In the genomic region with DNA sequence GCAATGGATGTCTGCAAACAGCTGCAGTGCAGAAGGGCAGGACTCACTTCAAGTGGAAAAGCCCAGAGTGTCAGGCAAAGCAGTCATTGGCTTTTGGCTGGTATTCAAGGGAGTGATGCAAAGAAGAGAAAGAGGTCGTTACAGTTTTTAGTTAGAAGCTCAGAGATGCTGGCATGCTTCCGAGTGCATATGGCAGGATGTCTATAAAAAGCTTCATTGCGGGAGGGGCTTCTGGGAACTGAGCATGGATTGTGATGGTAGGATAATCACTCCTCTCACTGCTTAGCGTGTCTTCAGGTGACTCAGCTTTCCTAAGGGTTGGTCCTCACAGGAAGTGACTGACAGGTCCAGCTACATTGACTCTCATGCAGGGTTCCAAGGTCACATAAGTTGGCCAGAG, we compare ENCODE assay signal across 11 mouse cellular contexts.
A peak's percentile ranks its signal among the peaks of the same experiment; 100 is the strongest.
DNase-seq lines count a peak whose midpoint lies in the region; ATAC-seq and TF ChIP-seq lines count a peak whose summit lies in the region.
"Had no signal": no experiment of that assay in that cellular context is flagged by ENCODE, and none has a peak within 500 bp of the region (broad histone marks: within the 10 kb centered on the region; RNA-seq: fewer than 3 reads in every experiment).

No protein-coding gene starts in this region.

- no peaks in the 10 kb centered on the region for H3K36me3 ChIP-seq in embryonic facial prominence, embryonic 14.5 days (ENCODE audit: control insufficient read depth, insufficient read depth, low read length)
- no peaks in the 10 kb centered on the region for H3K36me3 ChIP-seq in embryonic facial prominence, embryonic 10.5 days (replicated peaks)
- H3K36me3 ChIP-seq: hindbrain, embryonic 15.5 days had no signal

- DNase-seq in embryonic facial prominence, embryonic 14.5 days (ENCODE audit: low spot score): peak; percentile 83
- no peak for DNase-seq in embryonic facial prominence, embryonic 10.5 days (ENCODE audit: low spot score)
- DNase-seq in left cerebral cortex, adult 18-20 months (ENCODE audit: low spot score in 2 of 2): peak; percentile 5 to 24
- no peak for DNase-seq in left cerebral cortex, adult 2 months (ENCODE audit: extremely low spot score in 1 of 2, low spot score in 2 of 2)
- DNase-seq in right cerebral cortex, adult 2 months (ENCODE audit: low spot score in 2 of 2): peak; percentile 18 to 34
- no peak for DNase-seq in kidney, adult 18-20 months
- DNase-seq in yolk sac, embryonic 10.5 days (ENCODE audit: low spot score): no peak

- H3K4me3 ChIP-seq in embryonic facial prominence, embryonic 14.5 days (ENCODE audit: low read depth, low read length): no peak overlapping the region
- H3K4me3 ChIP-seq in embryonic facial prominence, embryonic 10.5 days: no peak overlapping the region
- H3K4me3 ChIP-seq in left cerebral cortex, adult 2 months: no peak overlapping the region
- no peak overlapping the region for H3K4me3 ChIP-seq in embryonic fibroblast, embryonic 13.5 days (ENCODE audit: insufficient read depth, low read length)
- H3K4me3 ChIP-seq: hindbrain, embryonic 15.5 days; layer of hippocampus, adult 2 months had no signal

- H3K9ac ChIP-seq in embryonic facial prominence, embryonic 14.5 days (ENCODE audit: low read depth, low read length): no peak overlapping the region
- H3K9ac ChIP-seq: hindbrain, embryonic 15.5 days had no signal

- no peak for ATAC-seq in embryonic facial prominence, embryonic 14.5 days (ENCODE audit: low read depth)
- ATAC-seq: CD4-positive, CD25-positive, alpha-beta regulatory T cell, adult 4 months had no signal

- TF ChIP-seq POLR2A in embryonic fibroblast, embryonic 13.5 days (IDR thresholded peaks at IDR 0.05; ENCODE audit: low read depth, low read length): no peak

- no peaks in the 10 kb centered on the region for H3K27me3 ChIP-seq in embryonic facial prominence, embryonic 14.5 days (replicated peaks; ENCODE audit: control insufficient read depth, insufficient read depth, low read length)
- H3K27me3 ChIP-seq in embryonic facial prominence, embryonic 10.5 days (replicated peaks; ENCODE audit: low read depth, poor library complexity, severe bottlenecking): no peaks in the 10 kb centered on the region
- H3K27me3 ChIP-seq: hindbrain, embryonic 15.5 days had no signal

- no peaks in the 10 kb centered on the region for H3K9me3 ChIP-seq in embryonic facial prominence, embryonic 14.5 days (ENCODE audit: control insufficient read depth, low read length)
- no peaks in the 10 kb centered on the region for H3K9me3 ChIP-seq in embryonic facial prominence, embryonic 10.5 days
- H3K9me3 ChIP-seq: hindbrain, embryonic 15.5 days had no signal

- 56% methylated on average over 4 of the region's 4 CpGs for WGBS in embryonic facial prominence, embryonic 14.5 days
- 85% methylated on average over 4 of the region's 4 CpGs for WGBS in embryonic facial prominence, embryonic 10.5 days

- H3K4me2 ChIP-seq in embryonic facial prominence, embryonic 14.5 days (ENCODE audit: low read depth, low read length): no peak overlapping the region
- H3K4me2 ChIP-seq: hindbrain, embryonic 15.5 days had no signal

- H3K4me1 ChIP-seq in embryonic facial prominence, embryonic 14.5 days (ENCODE audit: control insufficient read depth, insufficient read depth, low read length): peaks cover 2% of the 10 kb centered on the region
- no peaks in the 10 kb centered on the region for H3K4me1 ChIP-seq in embryonic facial prominence, embryonic 10.5 days
- H3K4me1 ChIP-seq in embryonic fibroblast, embryonic 13.5 days (ENCODE audit: control insufficient read depth, insufficient read depth, low read length): no peaks in the 10 kb centered on the region; the same call in 1 of the 2 replicates

- TF ChIP-seq CTCF in left cerebral cortex, adult 2 months (IDR thresholded peaks at IDR 0.05): no peak
- TF ChIP-seq CTCF in embryonic fibroblast, embryonic 13.5 days (IDR thresholded peaks at IDR 0.05; ENCODE audit: borderline replicate concordance, insufficient read depth, low read length): no peak

- no peak overlapping the region; the same call in 1 of the 2 replicates for H3K27ac ChIP-seq in embryonic facial prominence, embryonic 14.5 days (replicated peaks; ENCODE audit: low read depth, low read length)
- H3K27ac ChIP-seq in embryonic facial prominence, embryonic 10.5 days (replicated peaks): no peak overlapping the region
- H3K27ac ChIP-seq in left cerebral cortex, adult 2 months: no peak overlapping the region
- H3K27ac ChIP-seq in embryonic fibroblast, embryonic 13.5 days (ENCODE audit: insufficient read depth, low read length): peak overlapping the region; percentile 98
- H3K27ac ChIP-seq: hindbrain, embryonic 15.5 days; layer of hippocampus, adult 2 months had no signal

- intact Hi-C loops in left cerebral cortex, adult 2 months (cut with DNase I): no loop called here

Comparison
In these comparisons a context has a peak if more than half of its experiments do, and no peak if none do; other contexts are left out.
1. DNase-seq: peak in embryonic facial prominence, embryonic 14.5 days (single experiment), left cerebral cortex, adult 18-20 months (2 of 2) and right cerebral cortex, adult 2 months (2 of 2); none in embryonic facial prominence, embryonic 10.5 days (single experiment), left cerebral cortex, adult 2 months (0 of 2), kidney, adult 18-20 months (single experiment) and yolk sac, embryonic 10.5 days (single experiment).